Mouse (Mus musculus) mouse trophoblast stem cell (cell line): ENCODE measurements around the gene Gm8947.
"Not testable (repeated sequence)": the region's sequence is repeated elsewhere in the genome, so short reads cannot be mapped to it uniquely, and the experiment has no call there.

Experiments
- in situ Hi-C, 2 experiments: fragments of 300-500 bp; cut with MseI, MboI; formaldehyde crosslinking; loops; 2 replicates in 1 of 2; 3 replicates in 1 of 2; pipeline ENCODE4 v1.15.1; 2025

The Gm8947 gene

GRCm38 (mm10) chr1:151192075-151192474 lies at the start of gene Gm8947:
Gm8947 (plus strand) TSS chr1:151192376.
- in situ Hi-C loops: not testable (repeated sequence)

DNA sequence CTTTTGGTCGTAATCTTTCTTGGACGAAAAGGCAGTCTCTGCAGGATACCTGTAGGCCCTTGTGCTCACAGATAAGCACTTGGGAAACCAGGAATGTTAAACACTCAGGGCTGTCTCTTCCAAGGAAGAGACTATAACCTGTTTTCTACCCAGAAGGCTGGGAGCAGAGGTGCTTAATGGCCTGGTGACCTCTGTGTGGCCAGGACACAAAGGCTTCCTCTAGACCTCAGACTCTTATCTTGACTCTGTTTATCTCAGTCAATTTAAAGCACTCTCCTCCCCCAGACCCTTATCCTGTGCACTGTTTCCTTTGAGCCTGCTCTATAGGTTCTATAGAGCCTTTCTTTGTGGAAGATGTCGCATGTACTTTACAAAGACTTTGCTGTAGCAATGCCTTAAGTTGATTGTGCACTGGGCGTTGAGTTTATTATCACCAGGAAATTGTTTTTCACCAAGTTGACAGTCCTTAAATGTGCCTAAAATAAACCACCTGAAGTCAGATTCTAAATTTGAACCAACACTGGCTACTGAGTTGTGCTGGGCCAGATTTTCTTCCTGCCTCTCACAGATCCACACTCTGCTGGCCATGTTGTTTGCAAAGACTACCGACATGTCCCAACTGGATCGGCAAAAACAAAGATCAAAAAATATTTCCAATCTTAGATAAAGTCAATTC lies 47.6 kb upstream of the Gm8947 start:
- in situ Hi-C loops: no loop called here

DNA sequence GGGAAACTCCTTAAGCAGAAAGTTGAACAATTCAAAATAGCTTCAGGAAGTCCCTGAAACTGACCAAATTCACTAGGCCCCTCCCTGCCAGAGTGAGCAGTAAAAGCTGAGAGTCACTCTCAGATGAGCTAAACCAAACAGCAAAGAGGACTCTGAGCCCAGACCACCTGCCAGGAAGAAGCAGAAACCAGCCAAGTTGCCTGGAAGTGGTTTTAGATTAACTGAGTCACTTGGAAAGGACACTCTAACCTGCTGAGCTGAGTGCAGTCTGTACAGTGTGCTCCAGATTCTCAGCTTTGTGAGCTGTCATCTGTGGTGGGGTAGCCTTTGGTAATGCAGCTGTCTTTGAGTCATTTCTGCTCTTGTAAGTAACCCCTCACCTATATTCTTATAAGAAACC lies 44.4 kb upstream of the Gm8947 start:
- in situ Hi-C loops: no loop called here

GRCm38 (mm10) chr1:151150211-151150610 lies 42.0 kb upstream of the Gm8947 start:
- in situ Hi-C loops: no loop called here

DNA sequence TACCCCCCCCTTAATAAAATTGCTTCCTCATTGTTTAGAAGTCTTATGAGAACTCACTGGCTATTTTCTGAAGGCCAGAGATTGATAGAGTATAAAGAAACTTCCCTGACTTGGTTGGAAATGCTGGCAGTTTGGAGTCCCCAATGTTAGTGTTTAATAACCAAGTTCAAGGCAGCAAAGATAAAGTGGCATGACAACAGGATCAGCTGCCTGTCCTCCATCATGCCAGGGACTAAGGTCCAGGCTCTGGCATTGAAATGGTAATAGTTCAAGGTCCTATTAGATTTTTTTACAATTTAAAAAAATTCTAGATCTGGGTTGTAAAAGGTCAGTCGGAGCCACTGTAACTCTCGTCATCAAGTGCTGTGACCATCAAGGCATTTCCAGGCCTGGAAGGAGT lies 41.1 kb upstream of the Gm8947 start:
- in situ Hi-C loops: no loop called here

- in situ Hi-C loops: no loop called here
These were observed 39.0 kb upstream of the Gm8947 start for GRCm38 (mm10) chr1:151153056-151153652.

- in situ Hi-C loops: not testable (repeated sequence)
These were observed 38.0 kb upstream of the Gm8947 start for GRCm38 (mm10) chr1:151154131-151154530.

- in situ Hi-C loops: no loop called here
These were observed 36.0 kb upstream of the Gm8947 start for GRCm38 (mm10) chr1:151156129-151156528.

DNA sequence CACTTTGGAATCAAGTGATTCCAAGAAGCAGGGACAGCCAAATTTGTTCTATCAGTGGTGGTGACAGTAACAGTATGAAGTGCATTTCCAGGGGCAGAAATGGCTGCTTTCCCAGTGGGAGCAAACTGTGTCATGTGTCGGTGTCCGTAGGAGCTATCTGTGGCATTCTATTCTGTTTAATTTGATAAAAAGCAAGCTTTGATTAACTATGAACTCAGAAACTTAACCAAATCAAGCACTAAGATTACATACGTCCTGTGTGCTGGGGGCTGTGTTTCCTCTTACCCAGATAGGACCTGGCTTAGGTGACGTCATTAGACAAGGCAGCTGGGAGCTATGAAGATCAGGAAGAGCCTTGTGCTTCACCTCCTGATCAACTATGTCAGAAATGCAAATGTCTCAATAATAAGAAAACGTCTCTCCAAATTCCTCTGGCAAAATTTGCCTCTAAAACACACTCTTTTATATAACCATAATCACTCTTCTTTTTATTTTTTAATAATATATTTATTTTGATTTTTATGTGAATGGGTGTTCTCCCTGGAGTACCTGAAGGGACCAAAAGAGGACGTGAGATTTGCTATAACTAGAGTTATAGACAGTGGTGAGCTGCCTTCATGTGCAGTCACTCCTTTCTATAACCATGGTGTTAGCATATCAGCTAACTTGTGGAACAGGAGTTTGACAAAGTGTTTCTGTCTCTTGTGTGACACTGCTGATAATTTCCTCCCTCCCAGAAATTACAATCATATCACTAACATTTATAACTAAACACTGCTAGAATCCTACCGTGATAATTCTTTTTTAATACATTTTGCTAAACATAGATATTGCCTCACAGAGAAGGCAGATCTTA lies 35.2 kb upstream of the Gm8947 start:
- in situ Hi-C loops: no loop called here

GRCm38 (mm10) chr1:151157963-151158856 lies 34.0 kb upstream of the Gm8947 start:
- in situ Hi-C loops: no loop called here

GRCm38 (mm10) chr1:151158857-151159510 lies 33.2 kb upstream of the Gm8947 start:
- in situ Hi-C loops: no loop called here

DNA sequence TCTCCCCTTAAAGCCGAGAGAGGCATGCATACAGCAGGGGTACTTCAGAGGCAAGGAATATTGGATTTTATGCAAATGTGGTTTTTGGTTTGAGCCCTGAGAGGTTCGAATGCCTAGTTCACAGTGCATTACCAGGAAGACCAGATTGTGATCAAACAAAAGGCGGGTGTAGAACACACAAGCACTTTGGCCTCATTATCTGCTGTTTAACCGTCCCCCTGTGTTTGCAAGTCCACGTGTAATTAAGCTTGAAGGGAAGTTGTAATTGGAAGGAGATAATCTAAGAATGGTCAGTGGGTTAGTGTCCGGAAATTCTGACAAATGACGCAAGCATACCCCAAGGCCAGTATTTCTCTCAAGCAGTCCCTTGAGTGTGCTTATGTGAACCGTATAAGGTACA lies 26.1 kb upstream of the Gm8947 start:
- in situ Hi-C loops: no loop called here

- in situ Hi-C loops: no loop called here
These were observed 24.7 kb upstream of the Gm8947 start for GRCm38 (mm10) chr1:151167297-151168047.

- in situ Hi-C loops: no loop called here
These were observed 23.5 kb upstream of the Gm8947 start for GRCm38 (mm10) chr1:151168637-151169036.

DNA sequence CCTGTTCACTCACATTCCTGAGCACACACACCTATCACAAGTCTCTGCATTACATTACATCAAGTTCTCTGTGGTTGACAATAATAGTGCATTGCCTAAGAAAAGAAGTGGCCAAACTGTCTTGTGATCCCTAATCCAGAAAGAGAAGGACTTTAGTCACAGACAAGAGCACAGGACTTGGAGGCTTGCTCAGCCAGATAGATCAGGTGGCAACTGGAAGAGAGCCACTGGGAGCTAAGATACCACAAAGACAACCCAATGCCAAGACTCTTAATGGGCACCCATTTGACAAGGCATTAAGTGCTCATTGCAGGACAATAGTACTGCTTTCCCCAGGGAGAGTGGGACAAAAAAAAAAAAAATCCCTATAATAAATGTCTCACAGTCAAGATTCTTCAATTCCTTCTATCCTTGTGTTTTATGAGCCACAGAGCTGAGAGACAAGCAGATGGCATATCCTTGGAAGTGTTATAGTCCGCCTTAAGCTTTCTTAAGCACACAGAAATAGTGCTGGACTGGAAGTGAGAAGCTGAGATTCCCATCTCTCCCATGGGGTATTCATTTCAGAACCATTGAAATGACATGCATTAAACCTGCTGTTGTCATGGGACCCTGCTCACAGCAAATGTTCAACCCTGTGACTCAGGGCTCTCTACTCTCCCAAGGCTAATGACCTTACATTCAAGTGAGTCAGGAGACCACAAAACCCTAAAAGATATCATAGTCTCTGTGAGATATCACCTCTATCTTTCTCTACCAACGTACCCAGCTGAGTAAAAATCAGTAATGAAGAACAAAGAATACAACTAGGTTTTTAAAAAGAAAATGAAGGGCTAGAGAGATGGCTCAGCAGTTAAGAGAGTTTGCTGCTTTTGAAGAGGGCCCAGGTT lies 20.4 kb upstream of the Gm8947 start:
- in situ Hi-C loops: no loop called here

- in situ Hi-C loops: no loop called here
These were observed 14.9 kb upstream of the Gm8947 start for GRCm38 (mm10) chr1:151177030-151177936.

- in situ Hi-C loops: no loop called here
These were observed 14.3 kb upstream of the Gm8947 start for GRCm38 (mm10) chr1:151177937-151178271.

GRCm38 (mm10) chr1:151178505-151179083 lies 13.6 kb upstream of the Gm8947 start:
- in situ Hi-C loops: no loop called here
